Mouse (Mus musculus): ENCODE measurements around the gene Nmrk1. TPM values are rescaled to one million over a fixed set of nuclear protein-coding genes. Genes with fewer than 3 reads are reported as not detected.

Gene Nmrk1
- polyA plus RNA-seq, 1 experiment from 2014 or later, result 2.1 TPM

DNA sequence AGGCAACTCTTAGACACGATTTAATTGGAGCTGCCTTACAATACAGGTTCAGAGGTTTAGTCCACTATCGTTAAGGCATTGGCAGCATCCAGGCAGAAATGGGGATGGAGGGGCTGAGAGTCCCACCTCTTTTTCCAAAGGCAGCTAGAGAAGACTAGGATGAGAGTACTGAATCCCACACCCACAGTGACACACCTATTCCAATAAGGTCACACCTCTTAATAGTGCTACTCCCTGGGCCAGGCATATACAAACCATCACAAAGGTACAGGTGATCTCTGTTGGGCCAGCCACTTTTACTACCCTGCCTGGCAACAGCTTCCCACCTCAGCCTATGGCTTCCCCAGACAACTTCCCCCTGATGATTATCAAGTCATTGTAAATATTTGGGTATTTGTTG, 61.0 kb downstream of the Nmrk1 start:
- ATAC-seq (no peak), DNase-seq (ENCODE audit: low spot score) (no peak)
- 0 out of 2 replicates have a peak, but pooled peaks cover 4% of the 10 kb centered on the region for H3K36me3 ChIP-seq (ENCODE audit: control insufficient read depth, insufficient read depth, low read length)
- no peak overlapping the region for H3K4me3 ChIP-seq (ENCODE audit: low read depth, low read length)
- H3K9me3 ChIP-seq (replicated peaks; ENCODE audit: control insufficient read depth, low read length), result no peaks in the 10 kb centered on the region
- H3K9ac ChIP-seq (ENCODE audit: low read length), result no peak overlapping the region
- WGBS, result 67% methylated on average over 2 of the region's 2 CpGs
- H3K4me2 ChIP-seq (ENCODE audit: low read length), result no peak overlapping the region
- H3K4me1 ChIP-seq (ENCODE audit: control insufficient read depth, insufficient read depth, low read length), result no peaks in the 10 kb centered on the region
- no peaks in the 10 kb centered on the region for H3K27me3 ChIP-seq (replicated peaks; ENCODE audit: control insufficient read depth, insufficient read depth, low read length)
- no peak overlapping the region for H3K27ac ChIP-seq (ENCODE audit: low read depth, low read length)

DNA sequence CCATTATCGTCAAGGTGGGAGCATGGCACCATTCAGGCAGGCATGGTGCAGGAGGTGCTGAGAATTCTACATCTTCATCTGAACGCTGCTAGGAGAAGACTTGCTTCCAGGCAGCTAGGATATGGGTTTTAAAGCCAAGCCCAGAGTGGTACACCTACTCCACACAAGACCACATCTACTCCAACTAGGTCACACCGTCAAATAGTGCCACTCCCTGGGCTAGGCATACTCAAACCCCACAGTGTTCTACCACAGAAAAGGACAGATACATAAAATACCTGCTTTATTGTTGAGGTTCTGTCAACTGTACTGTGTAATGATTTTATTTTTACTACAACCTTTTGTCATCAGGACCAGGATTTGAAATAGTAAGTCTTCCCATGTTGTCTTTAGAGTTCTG, 63.4 kb downstream of the Nmrk1 start:
- Histone ChIP-seq H3K9me3 (replicated peaks; ENCODE audit: control insufficient read depth, low read length) (no peaks in the 10 kb centered on the region), H3K9ac (ENCODE audit: low read length) (no peak overlapping the region), H3K27ac (ENCODE audit: low read depth, low read length) (no peak overlapping the region), H3K4me2 (ENCODE audit: low read length) (no peak overlapping the region), H3K4me3 (ENCODE audit: low read depth, low read length) (no peak overlapping the region), H3K27me3 (replicated peaks; ENCODE audit: control insufficient read depth, insufficient read depth, low read length) (no peaks in the 10 kb centered on the region), H3K36me3 (ENCODE audit: control insufficient read depth, insufficient read depth, low read length) (0 out of 2 replicates have a peak, but pooled peaks cover 4% of the 10 kb centered on the region), H3K4me1 (ENCODE audit: control insufficient read depth, insufficient read depth, low read length) (no peaks in the 10 kb centered on the region)
- 95% methylated on average over 3 of the region's 3 CpGs for WGBS
- ATAC-seq, result no peak
- no peak for DNase-seq (ENCODE audit: low spot score)

DNA sequence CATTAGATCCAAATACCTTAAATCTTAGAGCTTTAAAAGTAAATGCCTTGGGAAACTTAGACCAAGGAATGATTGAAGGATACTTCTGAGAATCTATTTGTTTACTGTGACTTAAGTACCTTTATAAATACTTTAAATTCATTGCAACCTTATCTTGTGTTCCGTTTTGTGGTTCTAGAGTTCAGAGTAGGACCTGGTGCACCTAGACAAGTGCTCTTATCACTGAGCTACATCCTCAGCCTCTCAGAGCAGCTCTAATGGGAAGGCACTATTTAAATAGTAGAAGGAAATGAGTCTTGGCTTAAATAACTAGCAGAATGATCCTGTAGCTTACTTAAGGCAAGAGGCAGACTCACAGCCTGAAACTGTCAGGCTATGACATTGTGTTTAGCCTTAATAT, 63.8 kb downstream of the Nmrk1 start:
- ATAC-seq (no peak), DNase-seq (ENCODE audit: low spot score) (no peak)
- no peaks in the 10 kb centered on the region for H3K4me1 ChIP-seq (ENCODE audit: control insufficient read depth, insufficient read depth, low read length)
- no peak overlapping the region for H3K4me2 ChIP-seq (ENCODE audit: low read length)
- H3K9me3 ChIP-seq (replicated peaks; ENCODE audit: control insufficient read depth, low read length), result no peaks in the 10 kb centered on the region
- 94% methylated on average over 1 of the region's 1 CpGs for WGBS
- no peaks in the 10 kb centered on the region for H3K27me3 ChIP-seq (replicated peaks; ENCODE audit: control insufficient read depth, insufficient read depth, low read length)
- no peak overlapping the region for H3K9ac ChIP-seq (ENCODE audit: low read length)
- H3K4me3 ChIP-seq (ENCODE audit: low read depth, low read length), result no peak overlapping the region
- H3K36me3 ChIP-seq (ENCODE audit: control insufficient read depth, insufficient read depth, low read length), result 0 out of 2 replicates have a peak, but pooled peaks cover 4% of the 10 kb centered on the region
- H3K27ac ChIP-seq (ENCODE audit: low read depth, low read length), result no peak overlapping the region

Other genes with a start within 250 kb of the Nmrk1 start
- gene Ostf1, start 127 bp upstream of the Nmrk1 start, polyA plus RNA-seq (2014; fragmentation: Nextera tagmentation; extraction: Ambion mirVana), result 39.7 and 40.6 TPM in 2 replicates
- gene Carnmt1, start 38.8 kb downstream of the Nmrk1 start, polyA plus RNA-seq (2014; fragmentation: Nextera tagmentation; extraction: Ambion mirVana), result 13.8 and 15.1 TPM in 2 replicates
- gene D030056L22Rik, start 81.2 kb downstream of the Nmrk1 start, polyA plus RNA-seq (2014; fragmentation: Nextera tagmentation; extraction: Ambion mirVana), result 84.1 and 86.4 TPM in 2 replicates
- 0.22 and 0.36 TPM in 2 replicates for gene Trpm6, start 118.0 kb downstream of the Nmrk1 start, polyA plus RNA-seq (2014; fragmentation: Nextera tagmentation; extraction: Ambion mirVana)

All from forebrain, embryonic 14.5 days (tissue).